In the genomic region with DNA sequence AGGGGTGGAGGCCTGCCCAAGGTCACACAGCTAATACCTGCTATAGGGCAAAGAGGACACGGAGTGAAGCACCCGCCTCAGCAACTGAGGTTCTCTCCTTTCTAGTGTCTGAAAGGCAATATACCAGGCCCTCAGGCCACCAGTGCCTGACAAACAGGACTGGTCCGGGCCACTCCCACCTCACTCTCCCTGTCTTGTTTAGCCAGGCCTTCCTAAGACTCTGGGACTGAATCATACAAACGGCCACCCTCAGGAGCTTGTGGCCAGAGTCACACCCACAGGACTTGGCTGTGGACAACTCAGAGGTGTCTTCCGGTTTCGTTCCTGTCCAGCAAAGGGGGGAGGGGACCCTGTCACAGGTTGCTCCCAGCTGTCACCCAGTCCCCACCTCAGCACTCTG, we compare ENCODE assay signal across 19 mouse cellular contexts. TPM values are rescaled to one million over a fixed set of nuclear protein-coding genes. Genes with fewer than 3 reads are reported as not detected.
DNase-seq lines count a peak whose midpoint lies in the region; ATAC-seq lines count a peak whose summit lies in the region.
"Had no signal": no experiment of that assay in that cellular context is flagged by ENCODE, and none has a peak within 500 bp of the region (broad histone marks: within the 10 kb centered on the region; RNA-seq: fewer than 3 reads in every experiment).

No protein-coding gene starts in this region.

- no peak for ATAC-seq in kidney, embryonic 15.5 days (replicated peaks; ENCODE audit: low FRiP score)
- ATAC-seq in liver, embryonic 13.5 days (ENCODE audit: low read depth): no peak
- ATAC-seq in frontal cortex, adult (ENCODE audit: low TSS enrichment): no peak
- ATAC-seq: hindbrain, postnatal 0 days had no signal

- H3K4me1 ChIP-seq in kidney, embryonic 15.5 days: peaks cover 78% of the 10 kb centered on the region
- peaks cover 95% of the 10 kb centered on the region for H3K4me1 ChIP-seq in liver, embryonic 13.5 days (replicated peaks)

- whole genome bisulfite sequencing in kidney, embryonic 15.5 days: 61% methylated on average over 6 of the region's 6 CpGs
- WGBS in liver, embryonic 13.5 days (ENCODE audit: insufficient replicate concordance): 72% methylated on average over 6 of the region's 6 CpGs

- no peak overlapping the region for H3K4me2 ChIP-seq in kidney, embryonic 15.5 days
- no peak overlapping the region for H3K4me2 ChIP-seq in liver, embryonic 13.5 days
- H3K4me2 ChIP-seq: heart, embryonic 12.5 days; limb, embryonic 15.5 days; midbrain, embryonic 11.5 days had no signal

- H3K4me3 ChIP-seq in kidney, embryonic 15.5 days (replicated peaks): no peak overlapping the region
- no peak overlapping the region for H3K4me3 ChIP-seq in liver, embryonic 13.5 days (replicated peaks)
- H3K4me3 ChIP-seq: heart, embryonic 12.5 days; limb, embryonic 15.5 days had no signal

- H3K27me3 ChIP-seq in kidney, embryonic 15.5 days: no peaks in the 10 kb centered on the region
- no peaks in the 10 kb centered on the region for H3K27me3 ChIP-seq in liver, embryonic 13.5 days
- H3K27me3 ChIP-seq: heart, embryonic 12.5 days; limb, embryonic 15.5 days had no signal

- no peaks in the 10 kb centered on the region for H3K9me3 ChIP-seq in kidney, embryonic 15.5 days (replicated peaks)
- no peaks in the 10 kb centered on the region for H3K9me3 ChIP-seq in liver, embryonic 13.5 days (replicated peaks)
- H3K9me3 ChIP-seq: heart, embryonic 12.5 days; limb, embryonic 15.5 days had no signal

- H3K9ac ChIP-seq in kidney, embryonic 15.5 days: no peak overlapping the region
- peak overlapping the region; percentile 2; the same call in 1 of the 2 replicates for H3K9ac ChIP-seq in liver, embryonic 13.5 days
- H3K9ac ChIP-seq: heart, embryonic 12.5 days; limb, embryonic 15.5 days had no signal

- DNase-seq in kidney, postnatal 4 days: no peak
- peak; percentile 2 for DNase-seq in right cerebral cortex, postnatal 14 days
- DNase-seq in right cerebral cortex, postnatal 10 days (ENCODE audit: low spot score in 2 of 2): no peak
- DNase-seq in liver, embryonic 13.5 days: no peak
- no peak for DNase-seq in layer of hippocampus, postnatal 36 days
- DNase-seq: adrenal gland, adult 8-10 months; cerebellum, postnatal 10 days; gastrocnemius, postnatal 10 days; heart, postnatal 4 days; kidney, adult 9 months; right cerebral cortex, postnatal 4 days had no signal

- peak overlapping the region; percentile 32; the same call in 1 of the 2 replicates for H3K27ac ChIP-seq in kidney, embryonic 15.5 days
- H3K27ac ChIP-seq in liver, embryonic 13.5 days: 0 out of 2 replicates have a peak overlapping the region, but pooled peaks have one; percentile 34
- H3K27ac ChIP-seq: hindbrain, postnatal 0 days; limb, embryonic 15.5 days had no signal

- H3K36me3 ChIP-seq in kidney, embryonic 15.5 days: no peaks in the 10 kb centered on the region
- peaks cover 39% of the 10 kb centered on the region for H3K36me3 ChIP-seq in liver, embryonic 13.5 days
- H3K36me3 ChIP-seq: heart, embryonic 12.5 days; limb, embryonic 15.5 days had no signal

RNA-seq across cellular contexts. Expression of gene Capn5, which starts 15.8 kb away (rescaled TPM):
- polyA plus RNA-seq in kidney, embryonic 15.5 days (2015; fragmentation: Nextera tagmentation; extraction: Ambion mirVana): 12.7 and 14.1 TPM in 2 replicates
- 13.2 and 16.8 TPM in 2 replicates for polyA plus RNA-seq in liver, embryonic 13.5 days (2015; fragmentation: Nextera tagmentation; extraction: Ambion mirVana)
- total RNA-seq in layer of hippocampus, postnatal 36 days (2021): 10 to 100 TPM; 48.6 to 48.8 TPM

RNA-seq across cellular contexts. Expression of gene Omp, which starts 16.9 kb away (rescaled TPM):
- 0.39 and 0.60 TPM in 2 replicates for polyA plus RNA-seq in kidney, embryonic 15.5 days (2015; fragmentation: Nextera tagmentation; extraction: Ambion mirVana)
- 0.50 and 0.76 TPM in 2 replicates for polyA plus RNA-seq in liver, embryonic 13.5 days (2015; fragmentation: Nextera tagmentation; extraction: Ambion mirVana)
- total RNA-seq in layer of hippocampus, postnatal 36 days (2021): 1 to 10 TPM; 1.1 to 1.2 TPM
- polyA plus RNA-seq: forebrain, embryonic 11.5 days had no signal

RNA-seq across cellular contexts. Expression of gene B3gnt6, which starts 37.0 kb away (rescaled TPM):
- 0.06 TPM in 1 of 2 replicates, not detected in the other for polyA plus RNA-seq in kidney, embryonic 15.5 days (2015; fragmentation: Nextera tagmentation; extraction: Ambion mirVana)
- not detected in 2 replicates for polyA plus RNA-seq in liver, embryonic 13.5 days (2015; fragmentation: Nextera tagmentation; extraction: Ambion mirVana)
- total RNA-seq in layer of hippocampus, postnatal 36 days (2021): under 1 TPM; 0.25 to 0.42 TPM
- total RNA-seq: CH12.LX; gastrocnemius, postnatal 10 days; heart, postnatal 4 days had no signal
- polyA plus RNA-seq: forebrain, embryonic 11.5 days; heart, embryonic 12.5 days; limb, embryonic 15.5 days; midbrain, embryonic 11.5 days had no signal

RNA-seq across cellular contexts. Expression of gene Myo7a, which starts 42.9 kb away (rescaled TPM):
- polyA plus RNA-seq in kidney, embryonic 15.5 days (2015; fragmentation: Nextera tagmentation; extraction: Ambion mirVana): 14.4 and 15.4 TPM in 2 replicates
- 8.0 and 8.3 TPM in 2 replicates for polyA plus RNA-seq in liver, embryonic 13.5 days (2015; fragmentation: Nextera tagmentation; extraction: Ambion mirVana)
- total RNA-seq in layer of hippocampus, postnatal 36 days (2021): 10 to 100 TPM; 10.1 to 10.2 TPM
